Mouse (Mus musculus) adrenal gland, adult 18-20 months (tissue): ENCODE measurements around the gene Ppme1. TPM values are rescaled to one million over a fixed set of nuclear protein-coding genes. Genes with fewer than 3 reads are reported as not detected.
A peak's percentile ranks its signal among the peaks of the same experiment; 100 is the strongest.

Source experiments
- DNase-seq, 2 experiments: peaks; one replicate each; pipeline ENCODE4 v3.0.0; 2021 to 2022; ENCODE audit warnings: low spot score in 2 of 2
- total RNA-seq, 2 experiments: library from RNA; stranded (reverse); gene quantifications; 1 replicate in 1 of 2; 2 replicates in 1 of 2; pipeline ENCODE4 v1.2.3; 2021

Ppme1 gene
- total RNA-seq, 2 experiments from 2014 or later = 74.6 to 77.5 TPM

DNA sequence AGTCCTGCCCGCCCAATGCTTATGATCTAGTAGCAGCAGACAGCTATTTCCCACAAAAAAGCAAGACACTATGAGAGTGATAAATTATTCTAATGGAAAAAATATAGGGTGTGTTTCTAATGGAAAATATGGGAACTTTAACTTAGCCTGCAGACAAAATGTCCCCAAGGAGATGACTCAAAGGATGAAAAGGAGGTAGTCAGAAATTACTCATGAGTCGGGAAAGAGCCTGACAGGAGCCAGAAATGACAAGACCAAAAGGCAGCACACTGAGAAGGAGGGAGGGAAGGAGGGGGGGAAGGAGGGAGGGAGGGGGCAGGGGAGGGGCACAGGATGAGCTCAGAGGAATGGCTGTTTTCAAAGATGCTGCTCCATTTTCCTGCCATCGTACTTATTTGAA lies 90.5 kb downstream of the Ppme1 start:
- no peak for DNase-seq

DNA sequence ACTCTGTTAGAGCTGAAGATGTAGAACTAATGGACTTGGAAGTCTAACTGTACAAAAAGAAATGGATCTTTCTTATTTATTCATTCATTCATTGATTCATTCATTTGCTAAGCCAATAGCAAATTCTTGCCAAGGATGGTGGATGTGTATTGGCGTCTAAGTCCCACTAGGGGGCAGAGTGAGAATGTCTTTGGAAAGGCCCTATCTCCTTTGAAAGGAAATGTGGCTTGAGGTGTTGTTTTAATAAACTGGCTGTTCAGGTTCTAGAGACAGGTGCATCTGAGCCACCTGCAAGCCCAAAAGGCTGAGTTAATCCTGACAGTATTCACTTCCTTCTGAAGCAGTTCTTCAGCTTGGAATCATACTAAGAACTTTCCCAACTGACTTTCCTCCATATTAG lies 92.3 kb downstream of the Ppme1 start:
- peak in 1 of 2 experiments; percentile 26 for DNase-seq

Other genes starting within 250 kb of the Ppme1 start
- gene Lipt2, start 213.0 kb downstream of the Ppme1 start, total RNA-seq = 1 to 10 TPM; 3.4 to 4.1 TPM
- 1 to 10 TPM in 1 of 2 experiments, under 1 TPM in 1; 0.56 to 1.1 TPM for gene Kcne3, start 195.8 kb downstream of the Ppme1 start, total RNA-seq
- gene Pgm2l1, start 144.9 kb downstream of the Ppme1 start, total RNA-seq = 1 to 10 TPM; 3.5 to 4.5 TPM
- under 1 TPM; 0.27 to 0.38 TPM for gene P4ha3, start 86.8 kb downstream of the Ppme1 start, total RNA-seq
- gene C2cd3, start 74 bp downstream of the Ppme1 start, total RNA-seq = 10 to 100 TPM; 17.4 to 20.2 TPM
- gene Ucp3, start 100.7 kb upstream of the Ppme1 start, total RNA-seq = 10 to 100 TPM; 19.5 to 30.1 TPM
- 100 to 1,000 TPM; 218 to 286 TPM for gene Ucp2, start 121.0 kb upstream of the Ppme1 start, total RNA-seq
- gene Dnajb13, start 142.7 kb upstream of the Ppme1 start, total RNA-seq = under 1 TPM in 1 of 2 experiments, not detected in 1; 0.83 TPM
- gene Coa4, start 164.8 kb upstream of the Ppme1 start, total RNA-seq = 10 to 100 TPM in 1 of 2 experiments, 1 to 10 TPM in 1; 8.6 to 13.2 TPM
- 10 to 100 TPM; 81.1 to 81.4 TPM for gene Rab6a, start 235.1 kb upstream of the Ppme1 start, total RNA-seq
- gene Mrpl48, start 236.0 kb upstream of the Ppme1 start, total RNA-seq = 10 to 100 TPM; 53.7 to 73.3 TPM